Mouse (Mus musculus) intestine, embryonic 16.5 days (tissue): Measurements from ENCODE around the gene Ntf3. TPM values are rescaled to one million over a fixed set of nuclear protein-coding genes. Genes with fewer than 3 reads are reported as not detected.

Experiments used
- ATAC-seq: fragments of 200-750 bp; cut with Nextera tagmentation; 2 replicates; pipeline ENCODE4 v1.8.0; 2017; ENCODE audit warnings: moderate TSS enrichment, moderate library complexity
- H3K27ac ChIP-seq: fragments of 300-500 bp; sonication (generic); 2 replicates; pipeline ENCODE4 v1.5.1; 2014; ENCODE audit warnings: mild to moderate bottlenecking, low read length
- H3K27me3 ChIP-seq: fragments of 300-500 bp; sonication (generic); replicated peaks from 2 replicates; pipeline ENCODE4 v1.6.1; 2014; ENCODE audit warnings: low read length, control low read depth, mixed read lengths; ENCODE audit not compliant: control insufficient read depth, insufficient read depth
- H3K36me3 ChIP-seq: fragments of 300-500 bp; sonication (generic); 2 replicates; pipeline ENCODE4 v1.6.1; 2014; ENCODE audit warnings: low read length, control low read depth; ENCODE audit not compliant: control insufficient read depth, insufficient read depth
- H3K4me1 ChIP-seq: fragments of 300-500 bp; sonication (generic); 2 replicates; pipeline ENCODE4 v1.6.1; 2014; ENCODE audit warnings: low read length, control low read depth, mixed read lengths; ENCODE audit not compliant: control insufficient read depth, insufficient read depth
- H3K4me2 ChIP-seq: fragments of 300-500 bp; sonication (generic); 2 replicates; pipeline ENCODE4 v1.6.1; 2014; ENCODE audit warnings: low read depth, low read length, control low read depth
- H3K4me3 ChIP-seq: fragments of 300-500 bp; sonication (generic); 2 replicates; pipeline ENCODE4 v1.5.1; 2014; ENCODE audit warnings: mild to moderate bottlenecking, low read length
- H3K9ac ChIP-seq: fragments of 300-500 bp; sonication (generic); 2 replicates; pipeline ENCODE4 v1.6.1; 2014; ENCODE audit warnings: low read depth, low read length
- H3K9me3 ChIP-seq: fragments of 300-500 bp; sonication (generic); 2 replicates; pipeline ENCODE4 v1.6.1; 2016; ENCODE audit warnings: low read length, control low read depth; ENCODE audit not compliant: control insufficient read depth
- WGBS: fragments of 180-500 bp; shearing (Covaris S2); extraction: QIAGEN DNeasy Blood & Tissue Kit; methylation state at CpG from one replicate; pipeline ENCODE4 v1.1.7; 2014; 5-methylcytosine and 5-hydroxymethylcytosine counted together
- polyA plus RNA-seq: library from polyadenylated mRNA; unstranded; fragments of >200 nt; fragmentation: Nextera tagmentation; extraction: Ambion mirVana; gene quantifications from 2 replicates; pipeline ENCODE4 v1.2.1, GENCODE M21; 2015

Gene Ntf3
- polyA plus RNA-seq, 1 experiment from 2014 or later = 6.7 TPM

- Histone ChIP-seq H3K9me3 (no peaks in the 10 kb centered on the region), H3K36me3 (no peaks in the 10 kb centered on the region), H3K27me3 (no peaks in the 10 kb centered on the region), H3K27ac (no peak overlapping the region), H3K9ac (no peak overlapping the region), H3K4me2 (no peak overlapping the region), H3K4me1 (peaks cover 12% of the 10 kb centered on the region; the same call in 1 of the 2 replicates), H3K4me3 (no peak overlapping the region)
- 69% methylated on average over 15 of the region's 15 CpGs for WGBS
- ATAC-seq = no peak
Measured at GRCm38 (mm10) chr6:126110892-126111835, 55.5 kb downstream of the Ntf3 start.

- Histone ChIP-seq H3K27ac (no peak overlapping the region), H3K4me2 (no peak overlapping the region), H3K36me3 (no peaks in the 10 kb centered on the region), H3K27me3 (no peaks in the 10 kb centered on the region), H3K9me3 (no peaks in the 10 kb centered on the region), H3K4me1 (0 out of 2 replicates have a peak, but pooled peaks cover 3% of the 10 kb centered on the region), H3K4me3 (no peak overlapping the region), H3K9ac (no peak overlapping the region)
- WGBS = 47% methylated on average over 5 of the region's 5 CpGs
- no peak for ATAC-seq
Measured at GRCm38 (mm10) chr6:126109184-126109583, 57.5 kb downstream of the Ntf3 start.

GRCm38 (mm10) chr6:126108771-126109170 lies 57.9 kb downstream of the Ntf3 start:
- Histone ChIP-seq H3K27ac (no peak overlapping the region), H3K27me3 (no peaks in the 10 kb centered on the region), H3K36me3 (no peaks in the 10 kb centered on the region), H3K4me2 (no peak overlapping the region), H3K4me3 (no peak overlapping the region), H3K4me1 (0 out of 2 replicates have a peak, but pooled peaks cover 3% of the 10 kb centered on the region), H3K9me3 (no peaks in the 10 kb centered on the region), H3K9ac (no peak overlapping the region)
- no peak for ATAC-seq
- WGBS = 90% methylated on average over 2 of the region's 2 CpGs

GRCm38 (mm10) chr6:126107398-126107797 lies 59.3 kb downstream of the Ntf3 start:
- no peaks in the 10 kb centered on the region for H3K36me3 ChIP-seq
- no peak overlapping the region for H3K4me2 ChIP-seq
- H3K4me1 ChIP-seq = 0 out of 2 replicates have a peak, but pooled peaks cover 3% of the 10 kb centered on the region
- no peak overlapping the region for H3K9ac ChIP-seq
- no peaks in the 10 kb centered on the region for H3K27me3 ChIP-seq
- whole genome bisulfite sequencing = 62% methylated on average over 2 of the region's 2 CpGs
- no peak overlapping the region for H3K27ac ChIP-seq
- no peak overlapping the region for H3K4me3 ChIP-seq
- no peak for ATAC-seq
- no peaks in the 10 kb centered on the region for H3K9me3 ChIP-seq

GRCm38 (mm10) chr6:126106798-126107173 lies 59.9 kb downstream of the Ntf3 start:
- no peak overlapping the region for H3K4me2 ChIP-seq
- H3K9ac ChIP-seq = no peak overlapping the region
- H3K27me3 ChIP-seq = no peaks in the 10 kb centered on the region
- H3K36me3 ChIP-seq = no peaks in the 10 kb centered on the region
- no peak overlapping the region for H3K27ac ChIP-seq
- no peak for ATAC-seq
- no peaks in the 10 kb centered on the region for H3K9me3 ChIP-seq
- H3K4me3 ChIP-seq = no peak overlapping the region
- 86% methylated on average over 2 of the region's 2 CpGs for WGBS
- 0 out of 2 replicates have a peak, but pooled peaks cover 3% of the 10 kb centered on the region for H3K4me1 ChIP-seq

- no peak overlapping the region for H3K4me2 ChIP-seq
- no peaks in the 10 kb centered on the region for H3K36me3 ChIP-seq
- no peak for ATAC-seq
- no peaks in the 10 kb centered on the region for H3K27me3 ChIP-seq
- no peaks in the 10 kb centered on the region for H3K4me1 ChIP-seq
- no peak overlapping the region for H3K4me3 ChIP-seq
- WGBS = 86% methylated on average over 7 of the region's 7 CpGs
- no peak overlapping the region for H3K9ac ChIP-seq
- H3K9me3 ChIP-seq = no peaks in the 10 kb centered on the region
- no peak overlapping the region for H3K27ac ChIP-seq
Measured at GRCm38 (mm10) chr6:126106051-126106797, 60.5 kb downstream of the Ntf3 start.

GRCm38 (mm10) chr6:126105083-126105740 lies 61.5 kb downstream of the Ntf3 start:
- WGBS = 77% methylated on average over 12 of the region's 12 CpGs
- H3K27me3 ChIP-seq = no peaks in the 10 kb centered on the region
- ATAC-seq = no peak
- H3K9ac ChIP-seq = no peak overlapping the region
- no peak overlapping the region for H3K4me2 ChIP-seq
- no peaks in the 10 kb centered on the region for H3K9me3 ChIP-seq
- H3K4me3 ChIP-seq = no peak overlapping the region
- no peak overlapping the region for H3K27ac ChIP-seq
- H3K36me3 ChIP-seq = peaks cover 2% of the 10 kb centered on the region; the same call in 1 of the 2 replicates
- H3K4me1 ChIP-seq = no peaks in the 10 kb centered on the region

GRCm38 (mm10) chr6:126102571-126102970 lies 64.1 kb downstream of the Ntf3 start:
- peaks cover 3% of the 10 kb centered on the region; the same call in 1 of the 2 replicates for H3K36me3 ChIP-seq
- WGBS = 78% methylated on average over 6 of the region's 6 CpGs
- no peaks in the 10 kb centered on the region for H3K27me3 ChIP-seq
- no peak for ATAC-seq
- no peak overlapping the region for H3K4me2 ChIP-seq
- no peak overlapping the region for H3K9ac ChIP-seq
- H3K9me3 ChIP-seq = no peaks in the 10 kb centered on the region
- no peak overlapping the region for H3K4me3 ChIP-seq
- no peaks in the 10 kb centered on the region for H3K4me1 ChIP-seq
- no peak overlapping the region for H3K27ac ChIP-seq

DNA sequence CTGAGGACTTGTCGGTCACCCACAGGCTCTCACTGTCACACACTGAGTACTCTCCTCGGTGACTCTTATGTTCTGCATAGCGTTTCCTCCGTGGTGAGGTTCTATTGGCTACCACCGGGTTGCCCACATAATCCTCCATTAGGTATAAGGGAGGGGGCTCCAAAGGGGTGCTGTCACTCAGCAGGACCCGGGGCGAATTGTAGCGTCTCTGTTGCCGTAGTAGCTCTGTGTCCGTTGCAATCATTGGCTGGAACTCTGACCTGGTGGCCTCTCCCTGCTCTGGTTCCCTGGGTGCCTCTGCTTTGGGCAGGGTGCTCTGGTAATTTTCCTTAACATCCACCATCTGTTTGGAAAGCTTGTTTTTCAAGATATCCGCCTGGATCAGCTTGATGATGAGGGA lies 64.7 kb downstream of the Ntf3 start:
- no peaks in the 10 kb centered on the region for H3K27me3 ChIP-seq
- no peak overlapping the region for H3K27ac ChIP-seq
- 92% methylated on average over 11 of the region's 11 CpGs for WGBS
- no peaks in the 10 kb centered on the region for H3K4me1 ChIP-seq
- H3K9ac ChIP-seq = no peak overlapping the region
- H3K4me3 ChIP-seq = no peak overlapping the region
- no peaks in the 10 kb centered on the region for H3K9me3 ChIP-seq
- no peak overlapping the region for H3K4me2 ChIP-seq
- peaks cover 3% of the 10 kb centered on the region; the same call in 1 of the 2 replicates for H3K36me3 ChIP-seq
- no peak for ATAC-seq
